Mouse (Mus musculus) heart, embryonic 14.5 days (tissue): ENCODE results near the gene Morn1. TPM values are rescaled to one million over a fixed set of nuclear protein-coding genes. Genes with fewer than 3 reads are reported as not detected.

ENCODE experiments used
- ATAC-seq: fragments of 200-750 bp; cut with Nextera tagmentation; 2 replicates; pipeline ENCODE4 v1.8.0; 2017; ENCODE audit warnings: low read depth, moderate TSS enrichment; ENCODE audit not compliant: insufficient number of reproducible peaks, insufficient read depth, low FRiP score
- H3K27ac ChIP-seq, 2 experiments: fragments of 200-500 bp in 1 of 2; fragments of 300-500 bp in 1 of 2; sonication (generic) in 1 of 2; replicated peaks in 1 of 2; 2 replicates each; pipeline ENCODE4 v1.5.1; 2012 to 2014; ENCODE audit warnings: low read depth in 2 of 2, low read length in 2 of 2, control low read depth in 1 of 2, mild to moderate bottlenecking in 1 of 2, mixed read lengths in 1 of 2; ENCODE audit not compliant: control insufficient read depth in 1 of 2, insufficient read depth in 1 of 2
- H3K27me3 ChIP-seq: fragments of 300-500 bp; sonication (generic); 2 replicates; pipeline ENCODE4 v1.6.1; 2014; ENCODE audit warnings: mild to moderate bottlenecking, low read length, control low read depth; ENCODE audit not compliant: control insufficient read depth, insufficient read depth
- H3K36me3 ChIP-seq: fragments of 300-500 bp; sonication (generic); 2 replicates; pipeline ENCODE4 v1.6.1; 2014; ENCODE audit warnings: mild to moderate bottlenecking, control low read depth, low read length, mixed read lengths; ENCODE audit not compliant: control insufficient read depth, insufficient read depth
- H3K4me1 ChIP-seq, 2 experiments: fragments of 200-500 bp in 1 of 2; fragments of 300-500 bp in 1 of 2; sonication (generic) in 1 of 2; 2 replicates each; pipeline ENCODE4 v1.6.1; 2012 to 2014; ENCODE audit warnings: low read length in 2 of 2, control low read depth in 1 of 2, mixed read lengths in 1 of 2; ENCODE audit not compliant: control insufficient read depth in 2 of 2, insufficient read depth in 2 of 2
- H3K4me2 ChIP-seq: fragments of 300-500 bp; sonication (generic); 2 replicates; pipeline ENCODE4 v1.6.1; 2014; ENCODE audit warnings: mild to moderate bottlenecking, low read length
- H3K4me3 ChIP-seq, 2 experiments: fragments of 200-500 bp in 1 of 2; fragments of 300-500 bp in 1 of 2; sonication (generic) in 1 of 2; 2 replicates each; pipeline ENCODE4 v1.5.1; 2012 to 2014; ENCODE audit warnings: low read length in 2 of 2, mild to moderate bottlenecking in 2 of 2, control low read depth in 1 of 2, low read depth in 1 of 2, moderate library complexity in 1 of 2; ENCODE audit not compliant: control insufficient read depth in 1 of 2, insufficient read depth in 1 of 2
- H3K9ac ChIP-seq: fragments of 300-500 bp; sonication (generic); 2 replicates; pipeline ENCODE4 v1.6.1; 2014; ENCODE audit warnings: mild to moderate bottlenecking, low read length
- H3K9me3 ChIP-seq: fragments of 300-500 bp; sonication (generic); 2 replicates; pipeline ENCODE4 v1.6.1; 2016; ENCODE audit warnings: low read length, control low read depth; ENCODE audit not compliant: control insufficient read depth
- WGBS: fragments of 180-500 bp; shearing (Covaris S2); extraction: QIAGEN DNeasy Blood & Tissue Kit; methylation state at CpG from one replicate; pipeline ENCODE4 v1.1.7; 2014; 5-methylcytosine and 5-hydroxymethylcytosine counted together
- polyA plus RNA-seq: library from polyadenylated mRNA; unstranded; fragments of >200 nt; fragmentation: Nextera tagmentation; extraction: Ambion mirVana; gene quantifications from 2 replicates; pipeline ENCODE4 v1.2.1, GENCODE M21; 2014

The Morn1 gene
- polyA plus RNA-seq, 1 experiment from 2014 or later, result 2.5 TPM

- WGBS, result 57% methylated on average over 10 of the region's 10 CpGs
- no peaks in the 10 kb centered on the region for H3K36me3 ChIP-seq
- H3K4me3 ChIP-seq, result no peak within 1 kb of the TSS
- 0 out of 2 replicates have a peak, but pooled peaks cover 4% of the 10 kb centered on the region for H3K27me3 ChIP-seq
- no peak within 1 kb of the TSS for H3K4me2 ChIP-seq
- H3K4me1 ChIP-seq, result peaks cover 2 to 8% of the 10 kb centered on the region in 2 experiments; a peak in 1 of 4 replicates
- no peaks in the 10 kb centered on the region for H3K9me3 ChIP-seq
- H3K27ac ChIP-seq, result no peak within 1 kb of the TSS
- no peak for ATAC-seq
- no peak within 1 kb of the TSS for H3K9ac ChIP-seq
Measured at GRCm38 (mm10) chr4:155056724-155057123, 29.7 kb upstream of the Morn1 start, which contains the start of gene Plch2. Gene Plch2 (minus strand): TSS chr4:155056784.

DNA sequence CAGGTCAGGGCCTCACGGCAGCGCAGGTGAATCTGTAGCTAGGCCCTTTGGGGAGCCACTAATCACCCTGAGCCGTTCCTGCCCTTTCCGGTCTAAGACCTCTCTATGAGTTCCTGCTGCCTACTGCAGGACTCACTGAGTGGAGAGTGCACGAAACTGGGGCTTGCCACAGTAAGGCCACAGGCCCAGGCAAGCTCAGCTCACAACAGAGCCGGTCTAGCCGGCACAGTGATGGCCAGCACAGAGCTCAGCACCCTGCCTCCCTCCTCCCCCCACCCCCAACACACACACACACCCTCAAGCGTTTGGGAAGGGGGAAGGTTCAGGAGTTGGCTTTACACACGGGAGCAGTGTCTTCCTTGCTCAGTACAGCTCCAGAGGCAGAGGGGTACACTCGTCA, 28.1 kb upstream of the Morn1 start:
- no peak overlapping the region for H3K9ac ChIP-seq
- H3K9me3 ChIP-seq, result no peaks in the 10 kb centered on the region
- no peak for ATAC-seq
- 43% methylated on average over 10 of the region's 10 CpGs for WGBS
- H3K4me1 ChIP-seq, result peaks cover 2 to 8% of the 10 kb centered on the region in 2 experiments; a peak in 1 of 4 replicates
- H3K27me3 ChIP-seq, result 0 out of 2 replicates have a peak, but pooled peaks cover 4% of the 10 kb centered on the region
- no peaks in the 10 kb centered on the region for H3K36me3 ChIP-seq
- H3K4me2 ChIP-seq, result no peak overlapping the region
- H3K27ac ChIP-seq, result no peak overlapping the region
- no peak overlapping the region for H3K4me3 ChIP-seq

- Histone ChIP-seq H3K27me3 (0 out of 2 replicates have a peak, but pooled peaks cover 4% of the 10 kb centered on the region), H3K36me3 (peaks cover 9% of the 10 kb centered on the region), H3K4me3 (no peak overlapping the region), H3K9ac (no peak overlapping the region), H3K4me2 (no peak overlapping the region), H3K4me1 (peaks cover 9 to 19% of the 10 kb centered on the region in 2 experiments; a peak in 3 of 4 replicates), H3K27ac (no peak overlapping the region), H3K9me3 (no peaks in the 10 kb centered on the region)
- WGBS, result 46% methylated on average over 3 of the region's 3 CpGs
- ATAC-seq, result no peak
Measured at GRCm38 (mm10) chr4:155063895-155064294, 22.5 kb upstream of the Morn1 start.

DNA sequence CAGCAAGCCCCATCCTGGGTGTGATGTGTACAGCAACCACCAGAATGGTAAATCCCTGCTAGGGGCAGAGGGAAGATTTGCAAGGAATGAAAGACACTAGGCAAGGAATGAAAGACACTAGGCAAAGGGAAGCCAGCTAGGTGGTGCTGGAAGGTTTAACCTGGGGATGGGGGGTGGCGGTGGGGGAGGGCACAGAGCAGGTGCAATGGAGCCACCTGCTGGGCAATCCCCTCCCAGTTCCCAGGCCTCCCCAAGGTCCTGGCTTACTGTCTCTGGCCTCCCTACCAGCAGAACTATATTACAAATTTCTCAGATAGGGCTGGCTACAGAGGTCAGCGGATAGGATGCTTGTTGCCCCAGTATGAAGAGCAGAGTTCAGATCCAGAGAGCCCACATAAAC, 21.9 kb upstream of the Morn1 start:
- ATAC-seq, result no peak
- Histone ChIP-seq H3K4me3 (no peak overlapping the region), H3K9ac (no peak overlapping the region), H3K4me1 (peaks cover 9 to 19% of the 10 kb centered on the region in 2 experiments; a peak in 3 of 4 replicates), H3K36me3 (peaks cover 15% of the 10 kb centered on the region), H3K9me3 (no peaks in the 10 kb centered on the region), H3K27ac (no peak overlapping the region), H3K27me3 (0 out of 2 replicates have a peak, but pooled peaks cover 2% of the 10 kb centered on the region), H3K4me2 (no peak overlapping the region)
- WGBS, result 61% methylated on average over 2 of the region's 2 CpGs

- H3K9me3 ChIP-seq, result no peaks in the 10 kb centered on the region
- peaks cover 32% of the 10 kb centered on the region for H3K36me3 ChIP-seq
- H3K4me3 ChIP-seq, result peak overlapping the region; percentile 35 to 76
- peak overlapping the region; percentile 23 to 78; a peak in 3 of 4 replicates for H3K27ac ChIP-seq
- peaks cover 9 to 18% of the 10 kb centered on the region in 2 experiments; a peak in 3 of 4 replicates for H3K4me1 ChIP-seq
- peak overlapping the region; percentile 56 for H3K9ac ChIP-seq
- WGBS, result 4% methylated on average over 15 of the region's 15 CpGs
- peak overlapping the region; percentile 96 for H3K4me2 ChIP-seq
- no peaks in the 10 kb centered on the region for H3K27me3 ChIP-seq
- no peak for ATAC-seq
Measured at GRCm38 (mm10) chr4:155065970-155066833, 20.2 kb upstream of the Morn1 start.

DNA sequence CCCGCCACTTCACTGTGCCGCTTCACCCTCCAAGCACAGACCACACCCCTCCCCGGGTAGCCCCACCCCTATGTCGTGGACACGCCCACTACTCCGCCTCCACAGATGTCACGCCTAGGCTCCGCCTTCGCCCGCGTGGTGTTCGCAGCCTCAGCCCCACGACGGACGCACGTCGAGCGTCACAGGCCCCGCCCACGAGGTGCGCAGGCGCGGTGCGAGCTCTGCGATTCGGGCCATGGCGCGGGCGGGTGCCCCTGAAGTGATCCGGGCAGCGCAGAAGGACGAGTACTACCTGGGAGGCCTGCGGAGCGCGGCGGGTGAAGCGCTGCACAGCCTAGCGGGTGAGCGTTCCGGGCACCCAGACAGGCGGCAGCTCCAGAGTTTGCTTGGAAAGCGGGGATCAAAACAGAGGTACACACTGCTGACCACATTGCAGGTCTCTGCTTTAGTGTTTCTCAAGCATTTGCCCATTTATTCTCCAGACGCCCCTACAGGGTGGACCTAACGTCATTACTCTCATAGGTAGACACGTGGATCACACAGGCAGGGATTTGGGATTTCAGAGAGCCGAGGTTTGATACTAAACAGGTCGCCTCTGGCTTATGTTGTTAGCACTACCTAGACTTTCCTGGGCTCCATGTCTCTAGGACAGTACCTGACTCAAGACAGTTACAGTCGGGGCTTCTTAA, 19.4 kb upstream of the Morn1 start, which contains the start of gene Pex10:
Pex10 (plus strand) TSS at position 183 of the 689 bp plus-strand sequence.
- H3K9ac ChIP-seq, result peak within 1 kb of the TSS; percentile 90
- peaks cover 40% of the 10 kb centered on the region for H3K36me3 ChIP-seq
- H3K9me3 ChIP-seq, result no peaks in the 10 kb centered on the region
- no peaks in the 10 kb centered on the region for H3K27me3 ChIP-seq
- peak within 1 kb of the TSS; percentile 96 for H3K4me2 ChIP-seq
- under 1% methylated on average over 48 of the region's 48 CpGs for WGBS
- peaks cover 7 to 15% of the 10 kb centered on the region in 2 experiments; a peak in 3 of 4 replicates for H3K4me1 ChIP-seq
- H3K27ac ChIP-seq, result peak within 1 kb of the TSS; percentile 79 to 81
- ATAC-seq, result peak; percentile 93
- H3K4me3 ChIP-seq, result peak within 1 kb of the TSS; percentile 76 to 92

DNA sequence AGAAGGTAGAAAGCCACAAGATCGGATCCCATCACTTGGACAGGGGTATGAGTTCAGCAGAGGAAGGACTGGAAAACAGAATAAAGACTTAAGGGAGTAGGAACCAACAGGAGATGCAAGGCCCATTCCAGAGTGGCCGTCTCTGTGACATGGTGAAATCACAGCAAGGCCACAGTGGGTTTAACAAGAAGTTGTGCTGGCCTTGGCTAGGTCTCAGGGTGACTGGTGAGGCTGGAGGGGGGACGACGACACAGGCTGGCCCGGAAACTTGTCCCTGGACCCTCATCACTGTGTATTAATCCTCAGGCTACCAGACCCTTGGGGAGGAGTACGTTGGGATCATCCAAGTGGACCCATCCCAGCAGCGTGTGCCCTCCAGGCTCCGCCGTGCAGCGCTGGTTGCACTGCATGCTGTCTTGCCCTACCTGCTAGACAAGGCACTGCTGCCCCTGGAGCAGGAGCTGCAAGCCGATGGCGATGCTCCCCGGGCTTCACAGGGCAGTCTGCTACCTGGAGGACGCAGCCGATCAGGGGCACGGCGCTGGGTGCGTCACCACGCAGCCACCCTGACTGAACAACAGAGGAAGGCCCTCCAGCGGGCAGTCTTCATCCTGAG, 17.9 kb upstream of the Morn1 start:
- Histone ChIP-seq H3K4me1 (peaks cover 7 to 15% of the 10 kb centered on the region in 2 experiments; a peak in 3 of 4 replicates), H3K27me3 (no peaks in the 10 kb centered on the region), H3K9me3 (no peaks in the 10 kb centered on the region), H3K27ac (no peak overlapping the region), H3K9ac (no peak overlapping the region), H3K4me3 (no peak overlapping the region), H3K4me2 (no peak overlapping the region), H3K36me3 (peaks cover 55% of the 10 kb centered on the region)
- ATAC-seq, result no peak
- WGBS, result 93% methylated on average over 20 of the region's 20 CpGs
